Mouse (Mus musculus) spleen, adult 2 months (tissue): ENCODE measurements at regions not wholly inside any gene's neighbourhood (a gene's known extent, or its start where the extent isn't known, plus 50 kb on each side); places are given as distances from the start of the nearest gene placed in this dataset.

Source experiments
- CTCF ChIP-seq: fragments of 200-500 bp; IDR thresholded peaks from 2 replicates; pipeline ENCODE4 v1.5.1; 2011; ENCODE audit warnings: mild to moderate bottlenecking, inconsistent platforms; ENCODE audit not compliant: insufficient read depth, insufficient read length, insufficient replicate concordance; ENCODE audit errors: extremely low read depth
- POLR2A ChIP-seq: fragments of 200-500 bp; IDR thresholded peaks from 2 replicates; pipeline ENCODE4 v1.6.1; 2011; ENCODE audit warnings: low read depth, low read length, inconsistent platforms

DNA sequence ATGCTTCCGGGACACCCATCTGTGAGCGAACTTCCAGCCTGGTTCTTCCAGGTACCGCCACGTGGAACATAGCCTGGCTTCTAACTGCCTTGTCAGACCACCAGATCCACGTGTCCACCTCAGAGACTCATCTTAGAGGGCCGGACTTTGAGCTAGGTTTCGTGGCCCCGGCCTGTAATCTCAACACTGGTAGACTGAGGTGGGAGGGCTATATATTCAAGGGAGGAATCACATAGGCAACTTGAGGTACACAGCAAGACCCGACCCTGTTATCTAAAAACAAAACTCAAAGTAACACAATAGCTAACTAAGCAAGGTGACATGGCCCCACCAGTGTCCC is 366.1 kb downstream of the Sox9 start:
- no peak for TF ChIP-seq POLR2A
- TF ChIP-seq CTCF, result no peak
